Comparison of ENCODE assay signal across 21 mouse cellular contexts in the genomic region with DNA sequence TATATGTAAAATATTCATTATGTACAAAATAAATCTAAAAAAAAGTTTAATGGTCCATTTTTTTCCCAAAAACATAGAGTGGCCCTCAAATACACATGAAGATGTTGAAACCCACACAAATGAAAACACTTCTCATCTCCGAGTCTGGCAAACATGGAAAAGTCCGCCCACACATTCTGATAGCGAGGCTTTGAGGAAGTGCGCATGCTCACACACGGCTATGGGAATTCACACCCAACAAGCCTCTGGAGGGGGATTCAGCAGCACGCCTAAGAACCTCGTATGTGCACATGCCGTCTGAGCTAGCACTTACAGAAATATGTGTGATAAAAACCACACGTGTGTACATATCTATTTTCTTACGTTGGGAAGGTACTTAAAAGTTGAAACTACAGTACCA. TPM values are rescaled to one million over a fixed set of nuclear protein-coding genes. Genes with fewer than 3 reads are reported as not detected.
DNase-seq lines count a peak whose midpoint lies in the region; TF ChIP-seq lines count a peak whose summit lies in the region.
"Had no signal": no experiment of that assay in that cellular context is flagged by ENCODE, and none has a peak within 500 bp of the region (broad histone marks: within the 10 kb centered on the region; RNA-seq: fewer than 3 reads in every experiment).

No protein-coding gene starts in this region.

- no peaks in the 10 kb centered on the region for H3K36me3 ChIP-seq in MEL (ENCODE audit: control insufficient read depth in 1 of 2, insufficient read depth in 2 of 2, low read length in 2 of 2)
- H3K36me3 ChIP-seq: forebrain, embryonic 10.5 days; hindbrain, embryonic 10.5 days had no signal

- no peaks in the 10 kb centered on the region for H3K9me3 ChIP-seq in MEL (replicated peaks; ENCODE audit: insufficient read depth, low read length)
- H3K9me3 ChIP-seq: forebrain, embryonic 10.5 days; hindbrain, embryonic 10.5 days had no signal

- H3K9ac ChIP-seq in MEL (ENCODE audit: control insufficient read depth, low read depth, low read length, poor library complexity, severe bottlenecking) = no peak overlapping the region

- no peak for TF ChIP-seq POLR2A in MEL (IDR thresholded peaks at IDR 0.05; ENCODE audit: control insufficient read depth in 1 of 2, insufficient read depth in 1 of 2, low read depth in 1 of 2, low read length in 2 of 2, poor library complexity in 1 of 2)

- H3K79me2 ChIP-seq in MEL (ENCODE audit: control insufficient read depth, insufficient read depth, low read length, poor library complexity) = no peaks in the 10 kb centered on the region

- peak; percentile 60 for DNase-seq in layer of hippocampus, adult 11-12 months (ENCODE audit: low spot score)
- no peak for DNase-seq in layer of hippocampus, adult 9-10 months (ENCODE audit: low spot score)
- DNase-seq in 3T3-L1 (ENCODE audit: low read depth, low spot score) = peak; percentile 80
- peak; percentile 44 for DNase-seq in MEL (ENCODE audit: low read depth, low spot score)
- peak; percentile 37 for DNase-seq in hindlimb bud, embryonic 11.5 days (ENCODE audit: extremely low spot score, low read depth, low spot score)
- DNase-seq in neural tube, embryonic 10.5 days (ENCODE audit: extremely low spot score, low spot score) = no peak
- DNase-seq in adrenal gland, postnatal 10 days = no peak
- DNase-seq: adrenal gland, adult 2 months; cerebellum, postnatal 14 days; kidney, adult 11 months; kidney, postnatal 25 days had no signal

- no peak overlapping the region for H3K27ac ChIP-seq in MEL (ENCODE audit: control insufficient read depth, low read depth, low read length)
- H3K27ac ChIP-seq: forebrain, embryonic 10.5 days; heart, adult 2 months; hindbrain, embryonic 10.5 days had no signal

- no peak for TF ChIP-seq EP300 in MEL (IDR thresholded peaks at IDR 0.05; ENCODE audit: low read depth in 1 of 2, low read length in 2 of 2)

- no peak for TF ChIP-seq RAD21 in MEL (IDR thresholded peaks at IDR 0.05; ENCODE audit: low read depth, low read length)

- TF ChIP-seq CTCF in MEL (IDR thresholded peaks at IDR 0.05 in 2 of 3, conservative IDR thresholded peaks at IDR 0.05 in 1 of 3; ENCODE audit: control insufficient read depth in 1 of 3, insufficient read depth in 1 of 3, low read depth in 2 of 3, low read length in 3 of 3, poor library complexity in 1 of 3, severe bottlenecking in 1 of 3) = no peak

- H3K27me3 ChIP-seq in MEL (ENCODE audit: control insufficient read depth in 1 of 2, insufficient read depth in 2 of 2, low read length in 2 of 2) = no peaks in the 10 kb centered on the region
- H3K27me3 ChIP-seq: Patski had no signal

- H3K4me3 ChIP-seq in MEL (ENCODE audit: control insufficient read depth in 1 of 2, insufficient read depth in 1 of 2, low read depth in 2 of 2, low read length in 2 of 2) = no peak overlapping the region
- H3K4me3 ChIP-seq: forebrain, embryonic 10.5 days; heart, adult 2 months; hindbrain, embryonic 10.5 days had no signal

- no peaks in the 10 kb centered on the region for H3K4me1 ChIP-seq in MEL (ENCODE audit: control insufficient read depth in 1 of 2, insufficient read depth in 2 of 2, low read length in 2 of 2)
- H3K4me1 ChIP-seq: forebrain, embryonic 10.5 days; hindbrain, embryonic 10.5 days had no signal

TF ChIP-seq in MEL, 35 proteins besides CTCF, POLR2A, EP300 and RAD21:
- TF ChIP-seq GABPA (IDR thresholded peaks at IDR 0.05; ENCODE audit: low read depth, low read length) = no peak
- TF ChIP-seq NRF1 (IDR thresholded peaks at IDR 0.05; ENCODE audit: insufficient read depth, low read depth, low read length, poor library complexity, severe bottlenecking) = 0 out of 2 replicates have a peak, but pooled peaks have one; percentile 26
- TF ChIP-seq SIN3A (IDR thresholded peaks at IDR 0.05; ENCODE audit: low read length) = no peak
- no peak for TF ChIP-seq MEF2A (IDR thresholded peaks at IDR 0.05; ENCODE audit: extremely low read depth, insufficient replicate concordance, low read depth, low read length, poor library complexity, severe bottlenecking)

RNA-seq across cellular contexts. Expression of a gene that starts 18.9 kb away (rescaled TPM):
- not detected in 2 replicates for total RNA-seq in MEL (2012; rRNA removed)
- under 1 TPM in 1 of 2 experiments, not detected in 1; 0.01 TPM for polyA plus RNA-seq in MEL (2012; ENCODE audit: insufficient read depth in 1 of 2, insufficient read length in 2 of 2, low read depth in 1 of 2, low replicate concordance in 2 of 2, missing spikeins in 1 of 2)
- total RNA-seq in adrenal gland, postnatal 10 days (2021) = under 1 TPM; 0.42 to 0.72 TPM
- polyA plus RNA-seq: forebrain, embryonic 10.5 days; hindbrain, embryonic 10.5 days had no signal

RNA-seq across cellular contexts. Expression of a gene that starts 48.6 kb away (rescaled TPM):
- total RNA-seq in MEL (2012; rRNA removed) = 56.1 and 61.5 TPM in 2 replicates
- 10 to 100 TPM in 1 of 2 experiments, not detected in 1; 60.6 TPM for polyA plus RNA-seq in MEL (2012; ENCODE audit: insufficient read depth in 1 of 2, insufficient read length in 2 of 2, low read depth in 1 of 2, low replicate concordance in 2 of 2, missing spikeins in 1 of 2)
- 100 to 1,000 TPM in 1 of 2 experiments, 10 to 100 TPM in 1; 90.5 to 106 TPM for total RNA-seq in adrenal gland, postnatal 10 days (2021)

RNA-seq across cellular contexts. Expression of a gene that starts 59.2 kb away (rescaled TPM):
- not detected in 2 replicates for total RNA-seq in MEL (2012; rRNA removed)
- not detected for polyA plus RNA-seq in MEL (2012; ENCODE audit: insufficient read depth in 1 of 2, insufficient read length in 2 of 2, low read depth in 1 of 2, low replicate concordance in 2 of 2, missing spikeins in 1 of 2)
- total RNA-seq in adrenal gland, postnatal 10 days (2021) = 10 to 100 TPM in 1 of 2 experiments, 1 to 10 TPM in 1; 6.1 to 14.8 TPM
- total RNA-seq: gastrocnemius, adult 18-20 months; heart, adult 2 months had no signal
- polyA plus RNA-seq: CD4-positive, CD25-positive, alpha-beta regulatory T cell, adult 4 months; embryonic facial prominence, embryonic 11.5 days; forebrain, embryonic 10.5 days; heart, adult 2 months; hindbrain, embryonic 10.5 days; limb, embryonic 11.5 days; midbrain, embryonic 11.5 days; Patski; spleen, adult 2 months had no signal

Comparison
In these comparisons a context has a peak if more than half of its experiments do, and no peak if none do; other contexts are left out.
1. DNase-seq: peak in layer of hippocampus, adult 11-12 months (single experiment), 3T3-L1 (single experiment), MEL (single experiment) and hindlimb bud, embryonic 11.5 days (single experiment); none in layer of hippocampus, adult 9-10 months (single experiment), neural tube, embryonic 10.5 days (single experiment) and adrenal gland, postnatal 10 days (single experiment).